Mouse (Mus musculus): ENCODE measurements at regions not wholly inside any gene's neighbourhood (a gene's known extent, or its start where the extent isn't known, plus 50 kb on each side); places are given as distances from the start of the nearest gene placed in this dataset.

- no peak for TF ChIP-seq CTCF (IDR thresholded peaks at IDR 0.05; ENCODE audit: low read depth, low read length)
- TF ChIP-seq POLR2A (IDR thresholded peaks at IDR 0.05; ENCODE audit: extremely low read depth, insufficient read depth, low read length) = no peak
Observed at GRCm38 (mm10) chr12:95133482-95133881, 558.5 kb upstream of the Flrt2 start.

Data from liver, adult 2 months (tissue).